Comparison of ENCODE assay signal across 8 mouse cellular contexts in the genomic region with DNA sequence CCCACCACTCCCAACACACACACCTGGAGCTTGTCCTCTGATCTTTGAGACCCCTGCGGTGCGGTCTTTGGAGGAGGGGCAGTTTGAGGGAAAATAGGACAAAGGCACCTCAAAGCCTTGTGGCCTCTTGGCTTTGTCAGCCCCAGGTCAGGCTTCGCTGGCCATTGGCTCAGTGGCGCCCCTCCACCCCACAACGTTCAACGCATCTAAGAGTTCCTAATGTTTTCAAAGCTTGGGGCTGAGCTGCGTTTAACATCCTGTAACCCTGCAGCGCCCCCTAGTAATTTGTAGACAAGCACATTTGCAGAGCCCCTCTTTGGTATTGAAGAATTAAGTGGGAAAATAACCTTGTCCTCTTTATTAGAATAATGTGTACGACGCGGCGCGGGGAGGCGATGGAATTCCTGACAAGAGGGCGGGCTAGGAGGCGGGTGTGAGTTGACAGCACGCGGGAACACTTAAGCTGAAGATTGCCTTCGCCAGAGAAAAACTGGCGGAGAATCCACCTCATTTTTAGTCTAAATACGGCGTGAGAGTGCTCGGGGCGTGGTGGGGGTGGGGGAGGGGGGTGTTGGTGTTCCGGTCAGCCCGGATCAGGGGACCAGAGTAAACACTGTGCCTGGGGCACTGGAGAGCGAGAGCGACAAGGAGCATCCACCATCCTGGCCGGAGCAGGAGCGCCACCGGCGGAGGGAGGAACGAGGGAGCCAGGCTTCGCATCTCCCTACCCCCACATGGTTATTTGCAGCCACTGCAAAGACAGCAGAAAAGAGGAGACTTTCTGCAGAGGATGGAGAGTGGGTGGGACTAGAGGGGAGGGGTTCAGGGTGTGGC. TPM values are rescaled to one million over a fixed set of nuclear protein-coding genes. Genes with fewer than 3 reads are reported as not detected.
A peak's percentile ranks its signal among the peaks of the same experiment; 100 is the strongest.
DNase-seq lines count a peak whose midpoint lies in the region; ATAC-seq and TF ChIP-seq lines count a peak whose summit lies in the region.

No protein-coding gene starts in this region.

- peak overlapping the region; percentile 87 for H3K4me2 ChIP-seq in embryonic facial prominence, embryonic 13.5 days
- H3K4me2 ChIP-seq in kidney, embryonic 15.5 days: peak overlapping the region; percentile 86
- peak overlapping the region; percentile 87 for H3K4me2 ChIP-seq in limb, embryonic 15.5 days
- H3K4me2 ChIP-seq in midbrain, postnatal 0 days (ENCODE audit: low read depth, low read length, poor library complexity, severe bottlenecking): peak overlapping the region; percentile 63
- H3K4me2 ChIP-seq in stomach, embryonic 14.5 days (replicated peaks; ENCODE audit: low read depth, low read length): peak overlapping the region; percentile 74

- H3K9me3 ChIP-seq in erythroblast, embryonic 14.5 days (ENCODE audit: control insufficient read depth, low read length): no peaks in the 10 kb centered on the region
- no peaks in the 10 kb centered on the region for H3K9me3 ChIP-seq in embryonic facial prominence, embryonic 13.5 days
- H3K9me3 ChIP-seq in heart, embryonic 10.5 days: no peaks in the 10 kb centered on the region
- H3K9me3 ChIP-seq in kidney, embryonic 15.5 days (replicated peaks): no peaks in the 10 kb centered on the region
- no peaks in the 10 kb centered on the region for H3K9me3 ChIP-seq in limb, embryonic 15.5 days
- H3K9me3 ChIP-seq in midbrain, postnatal 0 days (ENCODE audit: low read length): no peaks in the 10 kb centered on the region
- H3K9me3 ChIP-seq in stomach, embryonic 14.5 days (ENCODE audit: control insufficient read depth, low read depth, low read length): no peaks in the 10 kb centered on the region

- H3K27ac ChIP-seq in embryonic facial prominence, embryonic 13.5 days: peak overlapping the region; percentile 16; the same call in 1 of the 2 replicates
- H3K27ac ChIP-seq in heart, embryonic 10.5 days: peak overlapping the region; percentile 89
- peak overlapping the region; percentile 81 for H3K27ac ChIP-seq in kidney, embryonic 15.5 days
- no peak overlapping the region; the same call in 1 of the 2 replicates for H3K27ac ChIP-seq in limb, embryonic 15.5 days
- H3K27ac ChIP-seq in midbrain, postnatal 0 days (ENCODE audit: low read depth, low read length): peak overlapping the region; percentile 81
- peak overlapping the region; percentile 44; the same call in 1 of the 2 replicates for H3K27ac ChIP-seq in stomach, embryonic 14.5 days (ENCODE audit: low read length)

- ATAC-seq in erythroblast, adult 5-6 weeks (replicated peaks; ENCODE audit: low FRiP score, poor library complexity, severe bottlenecking): no peak
- peak; percentile 53; the same call in 1 of the 2 replicates for ATAC-seq in embryonic facial prominence, embryonic 13.5 days (ENCODE audit: insufficient number of reproducible peaks, insufficient read depth, low FRiP score, low TSS enrichment, low read depth)
- ATAC-seq in kidney, embryonic 15.5 days (replicated peaks; ENCODE audit: low FRiP score): peak; percentile 68
- peak; percentile 60 for ATAC-seq in limb, embryonic 15.5 days (ENCODE audit: insufficient number of reproducible peaks, low FRiP score, low TSS enrichment, low read depth)
- peak; percentile 84 for ATAC-seq in midbrain, postnatal 0 days (ENCODE audit: low FRiP score)
- peak; percentile 51 for ATAC-seq in stomach, embryonic 14.5 days (ENCODE audit: insufficient number of reproducible peaks, insufficient read depth, low FRiP score, low read depth)

- no peaks in the 10 kb centered on the region for H3K36me3 ChIP-seq in erythroblast, embryonic 14.5 days (ENCODE audit: control insufficient read depth)
- H3K36me3 ChIP-seq in embryonic facial prominence, embryonic 13.5 days: no peaks in the 10 kb centered on the region
- no peaks in the 10 kb centered on the region for H3K36me3 ChIP-seq in heart, embryonic 10.5 days
- H3K36me3 ChIP-seq in kidney, embryonic 15.5 days: no peaks in the 10 kb centered on the region
- H3K36me3 ChIP-seq in limb, embryonic 15.5 days: no peaks in the 10 kb centered on the region
- no peaks in the 10 kb centered on the region for H3K36me3 ChIP-seq in midbrain, postnatal 0 days (ENCODE audit: insufficient read depth, low read length)
- no peaks in the 10 kb centered on the region for H3K36me3 ChIP-seq in stomach, embryonic 14.5 days (ENCODE audit: control insufficient read depth, insufficient read depth, low read length)

- peak; percentile 81 for TF ChIP-seq CTCF in midbrain, postnatal 0 days (IDR thresholded peaks at IDR 0.05)

- peak overlapping the region; percentile 70 for H3K9ac ChIP-seq in embryonic facial prominence, embryonic 13.5 days
- peak overlapping the region; percentile 55 for H3K9ac ChIP-seq in kidney, embryonic 15.5 days
- 0 out of 2 replicates have a peak overlapping the region, but pooled peaks have one; percentile 33 for H3K9ac ChIP-seq in limb, embryonic 15.5 days
- H3K9ac ChIP-seq in midbrain, postnatal 0 days (replicated peaks; ENCODE audit: low read length, poor library complexity, severe bottlenecking): peak overlapping the region; percentile 59
- peak overlapping the region; percentile 12; the same call in 1 of the 2 replicates for H3K9ac ChIP-seq in stomach, embryonic 14.5 days (replicated peaks; ENCODE audit: low read depth, low read length)

- WGBS in embryonic facial prominence, embryonic 13.5 days: 2% methylated on average over 34 of the region's 34 CpGs
- WGBS in heart, embryonic 10.5 days: 2% methylated on average over 34 of the region's 34 CpGs
- 3% methylated on average over 34 of the region's 34 CpGs for WGBS in kidney, embryonic 15.5 days
- WGBS in limb, embryonic 15.5 days: 3% methylated on average over 34 of the region's 34 CpGs
- WGBS in midbrain, postnatal 0 days: 1% methylated on average over 34 of the region's 34 CpGs
- 4% methylated on average over 34 of the region's 34 CpGs for WGBS in stomach, embryonic 14.5 days

- peak overlapping the region; percentile 50 for H3K4me3 ChIP-seq in erythroblast, embryonic 14.5 days (replicated peaks)
- H3K4me3 ChIP-seq in embryonic facial prominence, embryonic 13.5 days: peak overlapping the region; percentile 48
- peak overlapping the region; percentile 62 for H3K4me3 ChIP-seq in heart, embryonic 10.5 days
- peak overlapping the region; percentile 45 for H3K4me3 ChIP-seq in kidney, embryonic 15.5 days (replicated peaks)
- peak overlapping the region; percentile 41 for H3K4me3 ChIP-seq in limb, embryonic 15.5 days
- H3K4me3 ChIP-seq in midbrain, postnatal 0 days (ENCODE audit: low read depth, low read length): peak overlapping the region; percentile 40
- H3K4me3 ChIP-seq in stomach, embryonic 14.5 days (ENCODE audit: low read depth, low read length): peak overlapping the region; percentile 29

- H3K4me1 ChIP-seq in erythroblast, embryonic 14.5 days (ENCODE audit: control insufficient read depth): peaks cover 40% of the 10 kb centered on the region
- H3K4me1 ChIP-seq in embryonic facial prominence, embryonic 13.5 days: peaks cover 14% of the 10 kb centered on the region
- peaks cover 31% of the 10 kb centered on the region for H3K4me1 ChIP-seq in heart, embryonic 10.5 days
- peaks cover 31% of the 10 kb centered on the region for H3K4me1 ChIP-seq in kidney, embryonic 15.5 days
- peaks cover 18% of the 10 kb centered on the region for H3K4me1 ChIP-seq in limb, embryonic 15.5 days
- peaks cover 5% of the 10 kb centered on the region; the same call in 1 of the 2 replicates for H3K4me1 ChIP-seq in midbrain, postnatal 0 days (ENCODE audit: insufficient read depth, low read length)
- peaks cover 22% of the 10 kb centered on the region; the same call in 1 of the 2 replicates for H3K4me1 ChIP-seq in stomach, embryonic 14.5 days (ENCODE audit: control insufficient read depth, insufficient read depth, low read length)

- DNase-seq in heart, embryonic 10.5 days (ENCODE audit: low spot score): peak; percentile 87
- DNase-seq in midbrain, postnatal 0 days (ENCODE audit: low spot score): peak; percentile 91

- peaks cover 41% of the 10 kb centered on the region for H3K27me3 ChIP-seq in erythroblast, embryonic 14.5 days (ENCODE audit: control insufficient read depth)
- no peaks in the 10 kb centered on the region for H3K27me3 ChIP-seq in embryonic facial prominence, embryonic 13.5 days
- no peaks in the 10 kb centered on the region for H3K27me3 ChIP-seq in heart, embryonic 10.5 days (ENCODE audit: insufficient read depth, poor library complexity, severe bottlenecking)
- H3K27me3 ChIP-seq in kidney, embryonic 15.5 days: no peaks in the 10 kb centered on the region
- H3K27me3 ChIP-seq in limb, embryonic 15.5 days: no peaks in the 10 kb centered on the region
- H3K27me3 ChIP-seq in midbrain, postnatal 0 days (ENCODE audit: insufficient read depth, low read length): peaks cover 3% of the 10 kb centered on the region; the same call in 1 of the 2 replicates
- H3K27me3 ChIP-seq in stomach, embryonic 14.5 days (ENCODE audit: control insufficient read depth, insufficient read depth, low read length): no peaks in the 10 kb centered on the region

RNA-seq across cellular contexts. Expression of a gene that starts 28.2 kb away (rescaled TPM):
- polyA plus RNA-seq in erythroblast, embryonic 14.5 days (2012): 0.44 TPM in 1 of 2 replicates, not detected in the other
- not detected in 2 replicates for total RNA-seq in erythroblast, adult 5-6 weeks (2015; ENCODE audit: low replicate concordance)
- not detected in 2 replicates for total RNA-seq in erythroblast, adult 5-6 weeks (2017; ENCODE audit: low replicate concordance)
- 3.8 and 5.5 TPM in 2 replicates for polyA plus RNA-seq in embryonic facial prominence, embryonic 13.5 days (2015; fragmentation: Nextera tagmentation; extraction: Ambion mirVana)
- 0.31 and 0.41 TPM in 2 replicates for polyA plus RNA-seq in heart, embryonic 10.5 days (2016; fragmentation: Nextera tagmentation; extraction: Ambion mirVana)
- polyA plus RNA-seq in kidney, embryonic 15.5 days (2015; fragmentation: Nextera tagmentation; extraction: Ambion mirVana): 5.7 and 6.3 TPM in 2 replicates
- polyA plus RNA-seq in limb, embryonic 15.5 days (2015; fragmentation: Nextera tagmentation; extraction: Ambion mirVana): 22.9 and 39.7 TPM in 2 replicates
- not detected in 2 replicates for total RNA-seq in midbrain, postnatal 0 days (2014; rRNA removed)
- polyA plus RNA-seq in midbrain, postnatal 0 days (2015; fragmentation: Nextera tagmentation; extraction: Ambion mirVana): not detected in 2 replicates
- polyA plus RNA-seq in stomach, embryonic 14.5 days (2014; fragmentation: Nextera tagmentation; extraction: Ambion mirVana): 0.36 and 0.55 TPM in 2 replicates

RNA-seq across cellular contexts. Expression of a gene that starts 29.0 kb away (rescaled TPM):
- 0.01 TPM in 1 of 2 replicates, not detected in the other for polyA plus RNA-seq in erythroblast, embryonic 14.5 days (2012)
- 0.96 and 1.0 TPM in 2 replicates for total RNA-seq in erythroblast, adult 5-6 weeks (2015; ENCODE audit: low replicate concordance)
- 0.94 and 0.98 TPM in 2 replicates for total RNA-seq in erythroblast, adult 5-6 weeks (2017; ENCODE audit: low replicate concordance)
- 0.63 and 0.84 TPM in 2 replicates for polyA plus RNA-seq in embryonic facial prominence, embryonic 13.5 days (2015; fragmentation: Nextera tagmentation; extraction: Ambion mirVana)
- polyA plus RNA-seq in heart, embryonic 10.5 days (2016; fragmentation: Nextera tagmentation; extraction: Ambion mirVana): 0.51 and 0.95 TPM in 2 replicates
- polyA plus RNA-seq in kidney, embryonic 15.5 days (2015; fragmentation: Nextera tagmentation; extraction: Ambion mirVana): 0.57 and 0.87 TPM in 2 replicates
- 0.21 and 0.37 TPM in 2 replicates for polyA plus RNA-seq in limb, embryonic 15.5 days (2015; fragmentation: Nextera tagmentation; extraction: Ambion mirVana)
- total RNA-seq in midbrain, postnatal 0 days (2014; rRNA removed): 1.2 and 1.4 TPM in 2 replicates
- polyA plus RNA-seq in midbrain, postnatal 0 days (2015; fragmentation: Nextera tagmentation; extraction: Ambion mirVana): 0.19 and 1.4 TPM in 2 replicates
- not detected in 2 replicates for polyA plus RNA-seq in stomach, embryonic 14.5 days (2014; fragmentation: Nextera tagmentation; extraction: Ambion mirVana)

RNA-seq across cellular contexts. Expression of a gene that starts 30.7 kb away (rescaled TPM):
- 77.5 and 78.0 TPM in 2 replicates for polyA plus RNA-seq in erythroblast, embryonic 14.5 days (2012)
- total RNA-seq in erythroblast, adult 5-6 weeks (2015; ENCODE audit: low replicate concordance): 15.9 and 34.5 TPM in 2 replicates
- total RNA-seq in erythroblast, adult 5-6 weeks (2017; ENCODE audit: low replicate concordance): 32.9 and 46.5 TPM in 2 replicates
- 69.8 and 77.4 TPM in 2 replicates for polyA plus RNA-seq in embryonic facial prominence, embryonic 13.5 days (2015; fragmentation: Nextera tagmentation; extraction: Ambion mirVana)
- 75.0 and 75.1 TPM in 2 replicates for polyA plus RNA-seq in heart, embryonic 10.5 days (2016; fragmentation: Nextera tagmentation; extraction: Ambion mirVana)
- 100 and 102 TPM in 2 replicates for polyA plus RNA-seq in kidney, embryonic 15.5 days (2015; fragmentation: Nextera tagmentation; extraction: Ambion mirVana)
- 120 and 140 TPM in 2 replicates for polyA plus RNA-seq in limb, embryonic 15.5 days (2015; fragmentation: Nextera tagmentation; extraction: Ambion mirVana)
- 45.3 and 82.1 TPM in 2 replicates for total RNA-seq in midbrain, postnatal 0 days (2014; rRNA removed)
- polyA plus RNA-seq in midbrain, postnatal 0 days (2015; fragmentation: Nextera tagmentation; extraction: Ambion mirVana): 38.4 TPM in 2 replicates
- 72.2 and 73.0 TPM in 2 replicates for polyA plus RNA-seq in stomach, embryonic 14.5 days (2014; fragmentation: Nextera tagmentation; extraction: Ambion mirVana)

RNA-seq across cellular contexts. Expression of a gene that starts 56.0 kb away (rescaled TPM):
- polyA plus RNA-seq in erythroblast, embryonic 14.5 days (2012): 60.8 and 73.7 TPM in 2 replicates
- 7.3 and 12.5 TPM in 2 replicates for total RNA-seq in erythroblast, adult 5-6 weeks (2015; ENCODE audit: low replicate concordance)
- 3.4 and 12.0 TPM in 2 replicates for total RNA-seq in erythroblast, adult 5-6 weeks (2017; ENCODE audit: low replicate concordance)
- 146 and 152 TPM in 2 replicates for polyA plus RNA-seq in embryonic facial prominence, embryonic 13.5 days (2015; fragmentation: Nextera tagmentation; extraction: Ambion mirVana)
- polyA plus RNA-seq in heart, embryonic 10.5 days (2016; fragmentation: Nextera tagmentation; extraction: Ambion mirVana): 148 and 163 TPM in 2 replicates
- polyA plus RNA-seq in kidney, embryonic 15.5 days (2015; fragmentation: Nextera tagmentation; extraction: Ambion mirVana): 144 and 152 TPM in 2 replicates
- polyA plus RNA-seq in limb, embryonic 15.5 days (2015; fragmentation: Nextera tagmentation; extraction: Ambion mirVana): 142 and 143 TPM in 2 replicates
- total RNA-seq in midbrain, postnatal 0 days (2014; rRNA removed): 41.9 and 42.8 TPM in 2 replicates
- polyA plus RNA-seq in midbrain, postnatal 0 days (2015; fragmentation: Nextera tagmentation; extraction: Ambion mirVana): 113 and 114 TPM in 2 replicates
- 155 and 171 TPM in 2 replicates for polyA plus RNA-seq in stomach, embryonic 14.5 days (2014; fragmentation: Nextera tagmentation; extraction: Ambion mirVana)

RNA-seq across cellular contexts. Expression of a gene that starts 56.6 kb away (rescaled TPM):
- 1.2 and 1.7 TPM in 2 replicates for polyA plus RNA-seq in erythroblast, embryonic 14.5 days (2012)
- total RNA-seq in erythroblast, adult 5-6 weeks (2015; ENCODE audit: low replicate concordance): 2.5 and 5.2 TPM in 2 replicates
- total RNA-seq in erythroblast, adult 5-6 weeks (2017; ENCODE audit: low replicate concordance): 0.43 and 3.9 TPM in 2 replicates
- polyA plus RNA-seq in embryonic facial prominence, embryonic 13.5 days (2015; fragmentation: Nextera tagmentation; extraction: Ambion mirVana): 38.0 and 42.4 TPM in 2 replicates
- 42.2 and 43.5 TPM in 2 replicates for polyA plus RNA-seq in heart, embryonic 10.5 days (2016; fragmentation: Nextera tagmentation; extraction: Ambion mirVana)
- polyA plus RNA-seq in kidney, embryonic 15.5 days (2015; fragmentation: Nextera tagmentation; extraction: Ambion mirVana): 35.3 and 39.4 TPM in 2 replicates
- polyA plus RNA-seq in limb, embryonic 15.5 days (2015; fragmentation: Nextera tagmentation; extraction: Ambion mirVana): 38.1 and 39.2 TPM in 2 replicates
- 213 and 264 TPM in 2 replicates for total RNA-seq in midbrain, postnatal 0 days (2014; rRNA removed)
- polyA plus RNA-seq in midbrain, postnatal 0 days (2015; fragmentation: Nextera tagmentation; extraction: Ambion mirVana): 149 and 153 TPM in 2 replicates
- polyA plus RNA-seq in stomach, embryonic 14.5 days (2014; fragmentation: Nextera tagmentation; extraction: Ambion mirVana): 30.8 and 33.7 TPM in 2 replicates

Comparison
In these comparisons a context has a peak if more than half of its experiments do, and no peak if none do; other contexts are left out.
1. H3K9ac ChIP-seq: peak in every context shown above with its lines; median percentile 70 in embryonic facial prominence, embryonic 13.5 days; 59 in midbrain, postnatal 0 days; 55 in kidney, embryonic 15.5 days; 33 in limb, embryonic 15.5 days; 12 in stomach, embryonic 14.5 days.